Mouse (Mus musculus): ENCODE data around the gene Pax7. TPM values are rescaled to one million over a fixed set of nuclear protein-coding genes. Genes with fewer than 3 reads are reported as not detected.

Pax7 gene
- polyA plus RNA-seq, 1 experiment, result not detected

DNA sequence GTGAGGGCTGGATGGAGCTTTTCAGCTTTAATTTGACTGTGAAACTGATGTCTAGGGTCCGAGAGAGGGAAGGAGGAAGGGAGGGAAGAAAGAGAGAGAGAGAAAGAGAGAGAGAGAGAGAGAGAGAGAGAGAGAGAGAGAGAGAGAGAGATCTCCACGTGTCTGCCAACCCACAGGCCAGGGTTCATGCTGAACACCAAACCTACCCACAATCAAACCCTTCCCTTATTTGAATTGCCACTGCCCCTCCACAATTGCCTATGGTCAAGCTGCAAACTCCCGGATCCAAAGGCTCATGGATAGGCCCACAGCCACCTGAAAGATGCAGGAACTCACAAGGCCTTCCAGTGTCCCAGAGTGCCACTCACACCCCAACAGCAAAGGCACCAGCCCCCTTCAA, 7.1 kb downstream of the Pax7 start:
- no peak for TF ChIP-seq POLR2A (IDR thresholded peaks at IDR 0.05; ENCODE audit: low read depth, low read length)
- TF ChIP-seq CTCF (IDR thresholded peaks at IDR 0.05; ENCODE audit: extremely low read depth, insufficient read length, insufficient replicate concordance, low read depth, low read length), result no peak
- Histone ChIP-seq H3K4me3 (ENCODE audit: low read depth, low read length) (no peak overlapping the region), H3K4me1 (ENCODE audit: control insufficient read depth, insufficient read depth, insufficient read length, low read length) (no peaks in the 10 kb centered on the region), H3K36me3 (ENCODE audit: control insufficient read depth, insufficient read depth, low read length) (no peaks in the 10 kb centered on the region), H3K27ac (ENCODE audit: insufficient read depth, low read depth, low read length) (no peak overlapping the region), H3K27me3 (ENCODE audit: control insufficient read depth, insufficient read depth, low read length) (peaks cover 86% of the 10 kb centered on the region)
- 0% methylated on average over 3 of the region's 3 CpGs for WGBS

- H3K36me3 ChIP-seq (ENCODE audit: control insufficient read depth, insufficient read depth, low read length), result no peaks in the 10 kb centered on the region
- H3K27ac ChIP-seq (ENCODE audit: insufficient read depth, low read depth, low read length), result no peak overlapping the region
- 5% methylated on average over 14 of the region's 14 CpGs for WGBS
- no peak overlapping the region for H3K4me3 ChIP-seq (ENCODE audit: low read depth, low read length)
- H3K27me3 ChIP-seq (ENCODE audit: control insufficient read depth, insufficient read depth, low read length), result peaks cover 89% of the 10 kb centered on the region
- no peaks in the 10 kb centered on the region for H3K4me1 ChIP-seq (ENCODE audit: control insufficient read depth, insufficient read depth, insufficient read length, low read length)
- no peak for TF ChIP-seq CTCF (IDR thresholded peaks at IDR 0.05; ENCODE audit: extremely low read depth, insufficient read length, insufficient replicate concordance, low read depth, low read length)
- no peak for TF ChIP-seq POLR2A (IDR thresholded peaks at IDR 0.05; ENCODE audit: low read depth, low read length)
Measured at GRCm38 (mm10) chr4:139825326-139826112, 7.8 kb downstream of the Pax7 start.

DNA sequence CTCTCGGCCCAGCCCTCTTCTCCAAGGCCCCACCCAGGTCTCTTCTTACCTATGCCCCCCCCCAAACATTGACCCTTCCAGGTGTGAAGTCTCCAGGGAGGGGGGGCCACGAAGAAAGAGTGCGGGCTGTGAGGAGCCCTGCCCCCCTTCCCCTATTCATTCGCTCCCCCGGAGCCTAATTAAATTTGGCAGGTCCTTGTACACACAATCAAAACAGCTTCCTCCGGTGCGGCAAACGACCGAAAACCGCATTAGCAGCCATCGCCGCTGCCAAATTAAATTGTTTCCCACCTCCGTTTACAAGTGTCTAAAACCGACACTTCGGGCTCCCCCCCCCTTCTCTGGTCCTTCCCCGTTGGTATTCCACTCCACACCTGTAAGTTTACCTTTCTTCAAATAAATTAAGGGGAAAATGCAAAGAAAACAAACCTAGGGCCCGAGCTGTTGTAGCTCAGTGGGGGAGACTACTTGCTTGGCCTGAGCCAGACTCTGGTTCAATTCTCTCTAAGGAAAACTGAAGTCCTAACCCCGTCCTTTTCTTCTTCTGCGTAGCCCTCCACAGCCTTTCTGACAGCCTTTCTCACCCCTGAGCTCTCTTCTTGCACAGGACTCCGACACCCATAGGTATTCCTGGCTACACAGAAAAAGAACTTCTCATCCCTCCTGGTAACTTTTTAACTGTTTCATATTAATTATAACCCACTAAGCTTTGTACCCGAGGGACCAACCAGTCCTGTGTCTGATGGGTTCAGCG, 8.6 kb downstream of the Pax7 start:
- H3K27me3 ChIP-seq (ENCODE audit: control insufficient read depth, insufficient read depth, low read length), result peaks cover 83% of the 10 kb centered on the region
- no peak overlapping the region for H3K27ac ChIP-seq (ENCODE audit: insufficient read depth, low read depth, low read length)
- H3K4me3 ChIP-seq (ENCODE audit: low read depth, low read length), result no peak overlapping the region
- no peaks in the 10 kb centered on the region for H3K36me3 ChIP-seq (ENCODE audit: control insufficient read depth, insufficient read depth, low read length)
- TF ChIP-seq CTCF (IDR thresholded peaks at IDR 0.05; ENCODE audit: extremely low read depth, insufficient read length, insufficient replicate concordance, low read depth, low read length), result no peak
- no peak for TF ChIP-seq POLR2A (IDR thresholded peaks at IDR 0.05; ENCODE audit: low read depth, low read length)
- H3K4me1 ChIP-seq (ENCODE audit: control insufficient read depth, insufficient read depth, insufficient read length, low read length), result no peaks in the 10 kb centered on the region
- 2% methylated on average over 22 of the region's 22 CpGs for WGBS

GRCm38 (mm10) chr4:139823870-139824472, 9.4 kb downstream of the Pax7 start:
- no peaks in the 10 kb centered on the region for H3K4me1 ChIP-seq (ENCODE audit: control insufficient read depth, insufficient read depth, insufficient read length, low read length)
- no peak for TF ChIP-seq POLR2A (IDR thresholded peaks at IDR 0.05; ENCODE audit: low read depth, low read length)
- no peak for TF ChIP-seq CTCF (IDR thresholded peaks at IDR 0.05; ENCODE audit: extremely low read depth, insufficient read length, insufficient replicate concordance, low read depth, low read length)
- no peak overlapping the region for H3K4me3 ChIP-seq (ENCODE audit: low read depth, low read length)
- WGBS, result 2% methylated on average over 32 of the region's 32 CpGs
- H3K27ac ChIP-seq (ENCODE audit: insufficient read depth, low read depth, low read length), result no peak overlapping the region
- no peaks in the 10 kb centered on the region for H3K36me3 ChIP-seq (ENCODE audit: control insufficient read depth, insufficient read depth, low read length)
- peaks cover 83% of the 10 kb centered on the region for H3K27me3 ChIP-seq (ENCODE audit: control insufficient read depth, insufficient read depth, low read length)

GRCm38 (mm10) chr4:139823138-139823869, 10.0 kb downstream of the Pax7 start:
- no peak overlapping the region for H3K27ac ChIP-seq (ENCODE audit: insufficient read depth, low read depth, low read length)
- TF ChIP-seq POLR2A (IDR thresholded peaks at IDR 0.05; ENCODE audit: low read depth, low read length) (no peak), CTCF (IDR thresholded peaks at IDR 0.05; ENCODE audit: extremely low read depth, insufficient read length, insufficient replicate concordance, low read depth, low read length) (no peak)
- peaks cover 77% of the 10 kb centered on the region for H3K27me3 ChIP-seq (ENCODE audit: control insufficient read depth, insufficient read depth, low read length)
- WGBS, result 3% methylated on average over 44 of the region's 44 CpGs
- no peaks in the 10 kb centered on the region for H3K4me1 ChIP-seq (ENCODE audit: control insufficient read depth, insufficient read depth, insufficient read length, low read length)
- H3K36me3 ChIP-seq (ENCODE audit: control insufficient read depth, insufficient read depth, low read length), result no peaks in the 10 kb centered on the region
- H3K4me3 ChIP-seq (ENCODE audit: low read depth, low read length), result no peak overlapping the region

DNA sequence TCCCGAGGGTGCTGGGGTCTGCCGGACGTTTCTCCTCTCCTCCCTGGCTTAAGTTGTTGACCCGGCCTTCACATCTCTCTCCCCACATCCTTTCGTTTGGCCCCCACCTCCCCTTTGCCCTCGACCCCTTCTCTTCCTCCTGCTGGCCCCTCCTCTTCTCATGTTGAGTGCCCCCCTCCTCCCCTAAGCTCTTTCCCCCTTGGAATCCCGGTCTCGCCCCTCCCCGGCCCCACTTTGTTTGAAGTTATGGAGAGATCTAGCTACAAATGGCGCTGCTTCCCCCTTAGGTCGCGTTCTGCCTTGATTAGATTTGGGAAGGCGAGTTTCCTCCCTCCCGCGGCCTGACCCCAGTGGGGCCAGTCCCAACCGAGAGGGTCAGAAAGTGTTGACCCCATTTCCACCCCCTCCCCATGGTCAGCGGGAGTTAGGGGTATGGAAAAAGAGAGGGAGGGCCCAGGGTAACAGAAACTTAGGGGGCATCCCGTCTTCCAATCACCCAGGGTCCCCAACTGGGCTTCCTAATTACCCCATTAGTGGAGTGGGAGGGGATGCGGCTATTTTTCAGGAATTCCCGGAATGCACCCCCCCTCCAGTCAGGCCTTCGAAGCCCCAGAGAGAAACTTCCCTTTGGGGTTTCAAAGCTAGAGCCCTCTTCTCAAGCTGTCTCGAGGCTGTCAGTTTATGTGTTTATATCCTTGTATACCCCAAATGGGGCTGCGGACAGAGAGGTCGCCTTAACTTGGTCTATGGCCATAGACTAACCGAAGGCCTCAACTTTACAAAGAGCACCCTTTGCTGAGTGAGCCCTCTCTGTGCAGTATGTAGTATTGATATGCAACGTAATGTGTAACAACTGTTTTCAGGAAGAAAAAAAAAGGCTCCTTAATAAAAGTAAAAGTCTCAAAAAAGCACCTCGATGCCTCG, 10.9 kb downstream of the Pax7 start:
- TF ChIP-seq CTCF (IDR thresholded peaks at IDR 0.05; ENCODE audit: extremely low read depth, insufficient read length, insufficient replicate concordance, low read depth, low read length) (no peak), POLR2A (IDR thresholded peaks at IDR 0.05; ENCODE audit: low read depth, low read length) (no peak)
- Histone ChIP-seq H3K27ac (ENCODE audit: insufficient read depth, low read depth, low read length) (no peak overlapping the region), H3K27me3 (ENCODE audit: control insufficient read depth, insufficient read depth, low read length) (peaks cover 69% of the 10 kb centered on the region), H3K36me3 (ENCODE audit: control insufficient read depth, insufficient read depth, low read length) (no peaks in the 10 kb centered on the region), H3K4me1 (ENCODE audit: control insufficient read depth, insufficient read depth, insufficient read length, low read length) (no peaks in the 10 kb centered on the region), H3K4me3 (ENCODE audit: low read depth, low read length) (no peak overlapping the region)
- WGBS, result 3% methylated on average over 28 of the region's 28 CpGs
